Mouse (Mus musculus) thymus, adult 18-20 months (tissue): ENCODE results near the gene Adrb1.

Experiments
- DNase-seq, 2 experiments: peaks; one replicate each; pipeline ENCODE4 v3.0.0; 2022; ENCODE audit warnings: mixed read lengths in 2 of 2

Adrb1 gene

GRCm38 (mm10) chr19:56703238-56704097 is 18.5 kb upstream of the Adrb1 start:
- no peak for DNase-seq

DNA sequence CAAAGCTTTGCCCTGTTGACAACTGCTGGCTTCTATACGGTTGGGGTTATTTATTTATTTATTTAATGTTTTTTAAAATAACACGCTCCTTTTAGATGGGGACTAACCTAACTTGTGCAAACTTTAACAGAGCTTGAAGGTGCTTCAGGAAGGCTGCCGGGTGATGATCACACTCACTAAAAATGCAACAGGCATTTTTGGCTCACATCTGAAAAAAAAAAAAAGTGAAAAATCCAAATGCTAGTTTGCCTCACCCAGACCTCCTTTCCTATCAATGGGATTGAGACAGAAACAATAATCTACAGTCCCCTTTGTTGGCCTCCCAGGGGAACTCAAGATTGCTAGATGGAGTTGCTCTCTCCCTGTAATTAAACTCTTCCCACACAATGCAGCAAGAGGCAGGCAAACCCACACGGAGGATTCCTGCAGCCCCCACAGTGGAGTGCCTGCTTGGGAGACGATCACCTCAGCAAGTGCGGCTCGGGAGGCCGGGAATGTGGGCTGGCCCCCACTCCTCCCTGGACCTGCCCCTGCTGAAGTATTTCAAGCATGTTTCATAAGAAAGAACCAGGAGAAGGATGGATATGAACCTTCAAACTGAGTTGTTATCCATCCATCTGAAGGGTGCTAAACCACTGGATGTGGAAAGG is 16.8 kb upstream of the Adrb1 start:
- DNase-seq = no peak

DNA sequence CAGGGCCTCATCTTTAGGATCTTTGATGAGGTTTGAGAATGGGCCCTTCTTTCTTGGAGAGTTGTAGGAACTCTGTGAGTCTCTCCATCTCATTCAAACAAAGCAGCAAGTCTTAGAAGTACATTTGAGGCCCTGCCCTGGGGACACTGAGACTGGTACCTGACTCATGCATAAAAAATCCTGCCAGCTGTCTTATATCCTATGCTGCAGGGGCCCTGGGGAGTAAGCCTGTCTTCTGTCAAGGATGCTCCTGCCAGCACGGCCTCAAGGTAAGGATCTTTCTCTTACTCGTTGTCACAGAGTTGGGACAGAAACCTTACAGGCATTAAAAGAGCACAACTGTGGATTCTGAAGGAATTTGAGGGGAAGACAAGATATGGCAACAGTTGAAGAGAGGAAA is 13.2 kb upstream of the Adrb1 start:
- DNase-seq = no peak

GRCm38 (mm10) chr19:56710131-56710905 is 11.7 kb upstream of the Adrb1 start:
- no peak for DNase-seq

DNA sequence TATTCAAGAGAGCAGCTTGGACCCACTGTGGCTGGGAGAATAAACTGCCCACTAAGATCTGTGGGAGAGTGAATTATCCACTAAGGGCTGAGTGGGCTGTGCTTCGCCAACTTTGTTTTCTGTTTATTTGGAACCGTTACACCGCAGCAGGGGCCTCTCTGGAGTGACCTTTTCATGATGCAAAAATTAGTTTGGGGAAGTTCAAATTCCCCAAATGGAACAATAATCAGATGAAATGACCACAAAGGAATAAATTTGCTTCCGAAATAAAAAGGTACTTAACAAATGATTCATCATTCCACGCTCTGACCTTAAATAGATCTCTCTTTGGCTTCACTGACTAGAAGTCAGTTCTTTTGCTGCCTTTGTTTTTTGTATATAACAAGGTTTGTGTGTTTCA is 8.4 kb upstream of the Adrb1 start:
- no peak for DNase-seq

DNA sequence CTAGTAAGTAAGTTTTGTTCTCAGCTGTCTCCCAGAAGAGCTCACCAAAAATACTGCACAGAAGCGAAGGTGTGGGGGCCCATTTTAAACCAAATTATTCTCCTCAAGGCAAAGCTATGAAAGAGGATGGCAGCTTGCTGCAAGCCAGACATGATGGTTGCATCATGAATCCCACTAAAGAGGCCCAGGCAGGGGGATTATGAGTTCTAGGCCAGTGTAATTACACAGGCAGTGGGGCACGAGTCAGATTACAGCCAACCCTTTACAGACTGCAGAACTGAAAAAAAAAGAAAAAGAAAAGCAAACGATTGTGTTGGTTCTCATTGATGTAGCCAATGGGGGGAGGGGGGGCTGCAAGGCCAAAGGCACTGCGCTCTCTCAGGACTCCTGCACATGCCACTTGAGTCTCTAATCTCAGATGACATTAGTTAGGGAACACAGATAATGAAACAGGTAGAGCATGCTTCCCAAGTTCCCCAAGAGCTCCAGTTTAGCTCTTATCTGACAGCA is 7.3 kb upstream of the Adrb1 start:
- no peak for DNase-seq

- DNase-seq = no peak
Observed at GRCm38 (mm10) chr19:56718046-56718445, 4.0 kb upstream of the Adrb1 start.

DNA sequence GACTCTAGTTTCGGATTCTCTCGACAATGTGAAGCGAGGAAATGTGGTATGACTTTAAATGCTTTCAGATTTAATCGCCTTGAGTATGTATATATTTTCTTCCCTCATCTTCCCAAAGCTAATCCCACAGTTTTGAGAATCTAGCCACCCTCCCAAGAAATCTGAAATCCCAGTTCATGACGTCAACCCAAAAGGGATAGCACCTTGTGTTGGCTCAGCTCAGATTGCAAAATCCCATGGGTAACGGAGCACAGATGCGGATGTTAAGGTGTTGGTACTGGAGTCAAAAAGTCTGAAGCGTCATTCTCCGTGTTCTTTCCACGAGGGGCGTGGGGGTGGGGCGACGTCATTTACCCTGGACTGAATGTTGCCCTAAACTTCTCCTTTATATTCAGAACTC is 1.1 kb upstream of the Adrb1 start:
- no peak for DNase-seq

GRCm38 (mm10) chr19:56722291-56722707 is 300 bp downstream of the Adrb1 start:
- DNase-seq = no peak

DNA sequence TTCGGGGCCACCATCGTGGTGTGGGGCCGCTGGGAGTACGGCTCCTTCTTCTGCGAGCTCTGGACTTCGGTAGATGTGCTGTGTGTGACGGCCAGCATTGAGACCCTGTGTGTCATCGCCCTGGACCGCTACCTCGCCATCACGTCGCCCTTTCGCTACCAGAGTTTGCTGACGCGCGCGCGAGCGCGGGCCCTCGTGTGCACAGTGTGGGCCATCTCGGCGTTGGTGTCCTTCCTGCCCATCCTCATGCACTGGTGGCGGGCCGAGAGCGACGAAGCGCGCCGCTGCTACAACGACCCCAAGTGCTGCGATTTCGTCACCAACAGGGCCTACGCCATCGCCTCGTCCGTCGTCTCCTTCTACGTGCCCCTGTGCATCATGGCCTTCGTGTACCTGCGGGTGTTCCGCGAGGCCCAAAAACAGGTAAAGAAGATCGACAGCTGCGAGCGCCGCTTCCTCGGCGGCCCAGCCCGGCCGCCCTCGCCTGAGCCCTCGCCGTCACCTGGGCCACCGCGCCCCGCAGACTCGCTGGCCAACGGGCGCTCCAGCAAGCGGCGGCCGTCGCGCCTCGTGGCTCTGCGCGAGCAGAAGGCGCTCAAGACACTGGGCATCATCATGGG is 822 bp downstream of the Adrb1 start:
- no peak for DNase-seq

DNA sequence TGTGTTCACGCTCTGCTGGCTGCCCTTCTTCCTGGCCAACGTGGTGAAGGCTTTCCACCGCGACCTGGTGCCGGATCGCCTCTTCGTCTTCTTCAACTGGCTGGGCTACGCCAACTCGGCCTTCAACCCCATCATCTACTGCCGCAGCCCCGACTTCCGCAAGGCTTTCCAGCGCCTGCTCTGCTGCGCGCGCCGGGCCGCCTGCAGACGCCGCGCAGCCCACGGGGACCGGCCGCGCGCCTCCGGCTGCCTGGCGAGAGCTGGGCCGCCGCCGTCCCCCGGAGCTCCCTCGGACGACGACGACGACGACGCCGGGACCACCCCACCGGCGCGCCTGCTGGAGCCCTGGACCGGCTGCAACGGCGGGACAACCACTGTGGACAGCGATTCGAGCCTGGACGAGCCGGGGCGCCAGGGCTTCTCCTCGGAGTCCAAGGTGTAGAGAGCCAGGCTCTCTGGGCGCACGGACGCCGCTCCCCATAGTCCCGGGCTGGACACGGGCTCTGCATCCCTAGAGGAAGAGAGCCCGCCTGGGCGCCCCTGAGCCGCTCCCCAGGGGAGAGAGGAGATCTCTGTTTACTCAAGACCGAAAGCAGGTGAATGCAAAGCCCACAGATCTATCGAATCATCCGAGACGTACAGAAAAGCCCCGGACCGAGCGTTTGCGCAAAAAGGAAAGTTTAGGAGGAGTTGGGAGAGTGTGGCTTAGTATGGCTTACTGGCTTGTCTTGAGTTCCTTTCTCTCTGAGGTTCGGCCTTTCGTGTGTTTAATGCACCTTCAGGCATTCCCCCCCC is 1.5 kb downstream of the Adrb1 start:
- DNase-seq = no peak

- DNase-seq = no peak
Observed at GRCm38 (mm10) chr19:56724126-56724597, 2.2 kb downstream of the Adrb1 start.

DNA sequence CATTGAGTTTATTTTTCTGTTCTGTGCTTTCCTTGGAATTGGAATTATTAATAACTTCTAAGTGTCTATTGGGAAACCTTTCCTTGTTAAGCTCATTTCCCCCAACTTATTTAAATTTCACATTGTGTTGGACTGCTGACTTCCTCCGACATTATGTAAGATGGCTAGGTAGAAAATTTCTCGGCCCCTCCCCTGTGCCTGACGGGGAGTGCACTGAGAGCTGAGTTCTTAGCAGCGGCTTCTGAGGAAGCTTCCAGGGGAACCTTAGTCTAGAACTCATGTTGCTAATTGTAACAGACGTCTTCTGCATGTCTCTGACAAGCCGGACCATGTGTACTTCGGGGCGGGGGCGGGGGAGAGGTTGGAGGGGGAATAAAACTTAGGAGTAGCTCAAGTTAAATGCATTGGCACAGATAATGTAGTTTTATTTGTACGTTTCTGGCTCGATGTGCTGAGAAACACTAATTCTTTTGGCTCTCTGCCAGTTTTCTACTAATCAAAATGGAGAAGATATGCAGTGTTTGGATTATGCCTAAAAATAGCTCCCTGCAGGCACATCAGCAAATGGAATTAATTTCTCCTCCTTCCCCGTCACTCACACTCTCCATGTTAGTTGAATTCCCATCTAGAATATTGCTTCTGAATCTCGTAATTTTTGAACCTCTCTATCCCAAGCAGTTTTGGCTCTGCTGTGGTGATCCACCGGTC is 5.3 kb downstream of the Adrb1 start:
- no peak for DNase-seq

DNA sequence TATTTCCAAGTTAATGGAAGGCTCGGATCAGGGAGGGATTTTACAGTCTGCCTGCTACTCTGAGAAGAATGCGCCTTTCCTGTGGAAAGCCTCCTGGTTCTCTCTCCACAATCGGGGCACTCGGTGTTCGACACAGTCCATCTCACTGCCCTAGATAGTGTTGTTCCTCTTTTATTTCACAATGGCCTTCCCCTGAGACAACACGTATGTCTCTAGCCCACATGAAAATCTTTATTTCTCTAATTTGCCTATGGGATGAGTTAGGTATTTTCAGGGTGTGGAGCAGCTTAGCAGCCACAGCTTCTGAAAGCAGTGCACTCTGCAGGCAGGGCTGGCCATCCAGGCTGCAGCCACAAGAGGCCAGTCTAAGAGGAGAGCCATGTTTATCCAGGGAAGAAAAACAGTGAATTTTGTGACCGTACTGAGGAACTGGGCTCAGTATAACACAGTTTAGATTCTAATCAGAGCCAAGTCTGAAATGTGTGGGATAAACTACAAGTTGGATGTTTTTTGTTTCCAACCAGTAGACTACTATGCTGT is 12.1 kb downstream of the Adrb1 start:
- no peak for DNase-seq

GRCm38 (mm10) chr19:56735747-56736146 is 13.7 kb downstream of the Adrb1 start:
- no peak for DNase-seq

GRCm38 (mm10) chr19:56736287-56736686 is 14.3 kb downstream of the Adrb1 start:
- no peak for DNase-seq

DNA sequence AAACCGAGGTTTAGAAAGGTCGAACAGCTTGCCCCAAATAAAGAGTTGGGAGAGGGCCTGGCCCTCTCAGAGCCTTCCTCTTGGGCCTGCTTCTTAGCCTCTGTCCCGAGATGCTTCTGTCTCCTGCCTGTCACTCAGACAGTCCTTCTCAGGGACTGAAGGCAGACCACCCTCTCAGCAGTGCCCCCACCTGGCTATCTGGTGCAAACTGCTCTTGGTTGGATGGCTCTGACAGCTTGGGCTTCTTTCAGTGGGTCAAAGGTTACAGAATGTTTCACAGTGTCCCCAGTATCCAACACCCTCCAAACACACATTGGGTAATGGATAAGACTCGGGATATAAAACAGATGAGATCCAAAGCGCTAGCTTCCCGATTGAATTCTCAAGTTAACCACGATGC is 23.1 kb downstream of the Adrb1 start:
- peak in 1 of 2 experiments; percentile 9 for DNase-seq

- DNase-seq = no peak
Observed at GRCm38 (mm10) chr19:56745528-56745927, 23.5 kb downstream of the Adrb1 start.

GRCm38 (mm10) chr19:56746618-56747017 is 24.6 kb downstream of the Adrb1 start:
- no peak for DNase-seq

- no peak for DNase-seq
Observed at GRCm38 (mm10) chr19:56747878-56748277, 25.9 kb downstream of the Adrb1 start.

GRCm38 (mm10) chr19:56749343-56749742 is 27.3 kb downstream of the Adrb1 start:
- DNase-seq = no peak
